Mouse (Mus musculus) CH12.LX (cell line): Measurements from ENCODE around the gene Gpatch2. TPM values are rescaled to one million over a fixed set of nuclear protein-coding genes. Genes with fewer than 3 reads are reported as not detected.

ENCODE experiments used
- DNase-seq: peaks from one replicate; pipeline ENCODE4 v3.0.0-alpha.2; 2013; ENCODE audit errors: extremely low read depth
- H3K27ac ChIP-seq: 2 replicates; pipeline ENCODE4 v1.5.1; 2012; ENCODE audit warnings: low read depth, mild to moderate bottlenecking, control low read depth, moderate library complexity; ENCODE audit not compliant: insufficient read depth
- H3K27me3 ChIP-seq: replicated peaks from 2 replicates; pipeline ENCODE3; 2012; ENCODE audit warnings: inconsistent platforms
- H3K36me3 ChIP-seq, 2 experiments: replicated peaks in 1 of 2; 2 replicates each; pipeline versions ENCODE3 to v1.6.1; 2012; ENCODE audit warnings: inconsistent platforms in 1 of 2, low read length in 1 of 2, mild to moderate bottlenecking in 1 of 2, mixed read lengths in 1 of 2, moderate library complexity in 1 of 2; ENCODE audit not compliant: control insufficient read depth in 1 of 2, insufficient read depth in 1 of 2
- H3K4me1 ChIP-seq, 2 experiments: 2 replicates each; pipeline ENCODE4 v1.6.1; 2012; ENCODE audit warnings: inconsistent platforms in 1 of 2, moderate library complexity in 1 of 2; ENCODE audit not compliant: insufficient read depth in 2 of 2, control insufficient read depth in 1 of 2
- H3K4me2 ChIP-seq: 2 replicates; pipeline ENCODE4 v1.6.1; 2012; ENCODE audit warnings: low read depth, mild to moderate bottlenecking, control low read depth; ENCODE audit not compliant: poor library complexity, insufficient read depth, severe bottlenecking
- H3K4me3 ChIP-seq, 3 experiments: fragments of 150-350 bp in 1 of 3; sonication (generic) in 1 of 3; replicated peaks in 1 of 3; 2 replicates each; pipeline versions ENCODE3 to v1.5.1; 2011 to 2012; ENCODE audit warnings: low read depth in 2 of 3, low read length in 2 of 3, mild to moderate bottlenecking in 2 of 3, moderate library complexity in 2 of 3, control low read depth in 1 of 3, improper control_type of control experiment in 1 of 3, inconsistent platforms in 1 of 3, mixed read lengths in 1 of 3; ENCODE audit not compliant: poor library complexity in 1 of 3
- H3K79me2 ChIP-seq: replicated peaks from 2 replicates; pipeline ENCODE4 v1.6.1; 2012; ENCODE audit warnings: mild to moderate bottlenecking, moderate library complexity; ENCODE audit not compliant: control insufficient read depth, poor library complexity, insufficient read depth, severe bottlenecking; ENCODE audit errors: extremely low read depth
- H3K9ac ChIP-seq: 2 replicates; pipeline ENCODE4 v1.6.1; 2012; ENCODE audit warnings: low read depth, mild to moderate bottlenecking, control low read depth, moderate library complexity; ENCODE audit not compliant: insufficient read depth
- H3K9me3 ChIP-seq: replicated peaks from 2 replicates; pipeline ENCODE3; 2012; ENCODE audit warnings: low read length, inconsistent platforms, mixed read lengths
- CHD2 ChIP-seq: IDR thresholded peaks from 2 replicates; pipeline ENCODE4 v1.6.1; 2011; ENCODE audit warnings: low read length, improper control_type of control experiment
- ETS1 ChIP-seq: conservative IDR thresholded peaks from 2 replicates; pipeline ENCODE4 v1.6.1; 2012; ENCODE audit warnings: low read depth, mild to moderate bottlenecking, inconsistent platforms, low read length, improper control_type of control experiment, moderate library complexity
- GABPA ChIP-seq: IDR thresholded peaks from 2 replicates; pipeline ENCODE4 v1.6.1; 2012; ENCODE audit warnings: low read depth, low read length, improper control_type of control experiment, inconsistent platforms; ENCODE audit not compliant: insufficient replicate concordance
- JUN ChIP-seq: IDR thresholded peaks from 2 replicates; pipeline ENCODE4 v1.6.1; 2011; ENCODE audit warnings: low read depth, mild to moderate bottlenecking, low read length, improper control_type of control experiment, moderate library complexity; ENCODE audit not compliant: insufficient read depth
- JUND ChIP-seq: conservative IDR thresholded peaks from 2 replicates; pipeline ENCODE4 v1.6.1; 2011; ENCODE audit warnings: low read depth, low read length, improper control_type of control experiment
- KAT2A ChIP-seq: IDR thresholded peaks from 2 replicates; pipeline ENCODE4 v1.6.1; 2012; ENCODE audit warnings: low read length, improper control_type of control experiment, inconsistent platforms; ENCODE audit not compliant: insufficient replicate concordance
- MAFK ChIP-seq: IDR thresholded peaks from 2 replicates; pipeline ENCODE4 v1.6.1; 2011; ENCODE audit warnings: low read length, improper control_type of control experiment; ENCODE audit not compliant: insufficient replicate concordance
- MAZ ChIP-seq: IDR thresholded peaks from 2 replicates; pipeline ENCODE4 v1.6.1; 2012; ENCODE audit warnings: low read depth, mild to moderate bottlenecking, inconsistent platforms, low read length, improper control_type of control experiment, moderate library complexity
- POLR2AphosphoS2 ChIP-seq: IDR thresholded peaks from 2 replicates; pipeline ENCODE4 v1.6.1; 2011; ENCODE audit warnings: low read depth, low read length, improper control_type of control experiment
- RAD21 ChIP-seq: IDR thresholded peaks from 2 replicates; pipeline ENCODE4 v1.6.1; 2011; ENCODE audit warnings: low read depth, mild to moderate bottlenecking, low read length, improper control_type of control experiment, moderate library complexity
- TBP ChIP-seq: conservative IDR thresholded peaks from 2 replicates; pipeline ENCODE4 v1.6.1; 2011; ENCODE audit warnings: low read depth, low read length, improper control_type of control experiment
- UBTF ChIP-seq: IDR thresholded peaks from 2 replicates; pipeline ENCODE4 v1.6.1; 2012; ENCODE audit warnings: low read depth, mild to moderate bottlenecking, inconsistent platforms, low read length, improper control_type of control experiment, moderate library complexity
- ZC3H11A ChIP-seq: IDR thresholded peaks from 2 replicates; pipeline ENCODE4 v1.6.1; 2012; ENCODE audit warnings: low read depth, mild to moderate bottlenecking, inconsistent platforms, low read length, improper control_type of control experiment
- ZKSCAN1 ChIP-seq: IDR thresholded peaks from 2 replicates; pipeline ENCODE4 v1.6.1; 2012; ENCODE audit warnings: low read depth, inconsistent platforms, low read length, improper control_type of control experiment, borderline replicate concordance
- ZMIZ1 ChIP-seq: IDR thresholded peaks from 2 replicates; pipeline ENCODE4 v1.6.1; 2012; ENCODE audit warnings: low read depth, mild to moderate bottlenecking, inconsistent platforms, low read length, improper control_type of control experiment
- dilution Hi-C: fragments of 300-500 bp; cut with MboI; formaldehyde crosslinking; loops from 2 replicates; pipeline ENCODE4 v1.14.3; 2020; ENCODE audit warnings: low sequenced_read_pairs; ENCODE audit not compliant: extremely low pct_unique_long_range_greater_than_20kb, extremely low pct_ligation_motif_present
- in situ Hi-C: fragments of 300-500 bp; cut with MboI; formaldehyde crosslinking; loops from 3 replicates; pipeline ENCODE4 v1.14.3; 2019; ENCODE audit warnings: low sequenced_read_pairs, low pct_ligation_motif_present, low pct_unique_long_range_greater_than_20kb, mixed read lengths
- polyA plus RNA-seq: library from polyadenylated mRNA; unstranded; fragments of >175 nt; gene quantifications from 2 replicates; pipeline ENCODE4 v1.2.1, GENCODE M21; 2012; ENCODE audit warnings: low read depth; ENCODE audit not compliant: insufficient read length
- total RNA-seq, 2 experiments: library from RNA; depleted of rRNA; stranded (reverse); fragments of 300-350 nt in 1 of 2; fragments of >200 nt in 1 of 2; gene quantifications; 2 replicates each; pipeline ENCODE4 v1.2.3; 2012 to 2014

The Gpatch2 gene
- total and polyA plus RNA-seq, 3 experiments, result 14.1 to 17.0 (median 15.4) TPM

DNA sequence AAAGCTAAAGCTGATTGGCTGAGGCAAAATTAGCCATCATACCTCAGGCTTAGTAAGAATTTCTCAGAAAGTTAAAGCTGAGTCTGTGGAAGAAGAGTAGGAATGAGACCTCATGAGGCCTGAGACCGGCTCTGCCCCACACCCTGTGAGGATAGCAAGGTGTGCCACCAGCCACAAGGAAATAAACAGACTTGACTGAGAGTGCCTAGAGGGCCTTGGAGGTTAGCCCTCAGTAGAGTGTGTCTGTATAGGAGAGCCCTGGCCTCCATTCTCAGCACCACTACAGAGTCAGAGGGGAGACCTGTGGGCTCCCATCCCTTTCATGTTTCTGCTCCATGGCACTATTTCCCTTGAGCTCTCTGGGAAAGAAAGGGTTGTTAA lies 107.9 kb downstream of the Gpatch2 start:
- Histone ChIP-seq H3K9me3 (no peaks in the 10 kb centered on the region), H3K79me2 (no peaks in the 10 kb centered on the region), H3K4me3 (no peak overlapping the region), H3K36me3 (peaks cover 3 to 56% of the 10 kb centered on the region in 2 experiments), H3K9ac (no peak overlapping the region), H3K4me1 (peaks cover 0 to 22% of the 10 kb centered on the region in 2 experiments; a peak in 2 of 4 replicates), H3K4me2 (no peak overlapping the region)
- no peak for DNase-seq
- dilution Hi-C loops, result no loop called here
- TF ChIP-seq JUN (no peak), ZKSCAN1 (no peak), ZC3H11A (no peak), JUND (no peak), MAZ (no peak), POLR2AphosphoS2 (no peak), KAT2A (no peak), RAD21 (no peak), TBP (no peak), ZMIZ1 (no peak), GABPA (no peak)
- TF ChIP-seq, all 38 proteins: peak for 0
- no peaks in the 10 kb centered on the region for H3K27me3 ChIP-seq
- H3K27ac ChIP-seq, result no peak overlapping the region
- in situ Hi-C loops, result no loop called here

- H3K79me2 ChIP-seq, result no peaks in the 10 kb centered on the region
- H3K4me2 ChIP-seq, result no peak overlapping the region
- peaks cover 4 to 42% of the 10 kb centered on the region in 2 experiments for H3K36me3 ChIP-seq
- no peak overlapping the region for H3K4me3 ChIP-seq
- peaks cover 0 to 16% of the 10 kb centered on the region in 2 experiments; a peak in 2 of 4 replicates for H3K4me1 ChIP-seq
- no peaks in the 10 kb centered on the region for H3K27me3 ChIP-seq
- in situ Hi-C loops, result no loop called here
- TF ChIP-seq UBTF (no peak), ETS1 (no peak), MAFK (no peak), CHD2 (no peak)
- TF ChIP-seq, all 38 proteins: peak for 0
- DNase-seq, result no peak
- Histone ChIP-seq H3K9me3 (no peaks in the 10 kb centered on the region), H3K9ac (no peak overlapping the region), H3K27ac (no peak overlapping the region)
- dilution Hi-C loops, result no loop called here
These were observed 127.2 kb downstream of the Gpatch2 start for GRCm38 (mm10) chr1:187342551-187342950.
